Mouse (Mus musculus) thymus, adult 18-20 months (tissue): ENCODE measurements around the gene Ctnnd2.

Experiments used
- DNase-seq, 2 experiments: peaks; one replicate each; pipeline ENCODE4 v3.0.0; 2022; ENCODE audit warnings: mixed read lengths in 2 of 2

Gene Ctnnd2

GRCm38 (mm10) chr15:30657588-30657987, 485.2 kb downstream of the Ctnnd2 start:
- no peak for DNase-seq

- DNase-seq = no peak
Observed at GRCm38 (mm10) chr15:30660539-30661149, 488.3 kb downstream of the Ctnnd2 start.

GRCm38 (mm10) chr15:30661689-30662422, 489.5 kb downstream of the Ctnnd2 start:
- DNase-seq = no peak

GRCm38 (mm10) chr15:30667819-30668587, 495.6 kb downstream of the Ctnnd2 start:
- DNase-seq = no peak

GRCm38 (mm10) chr15:30681939-30682338, 509.5 kb downstream of the Ctnnd2 start:
- no peak for DNase-seq

- DNase-seq = no peak
Observed at GRCm38 (mm10) chr15:30682360-30683119, 510.1 kb downstream of the Ctnnd2 start.

GRCm38 (mm10) chr15:30686206-30687101, 514.1 kb downstream of the Ctnnd2 start:
- no peak for DNase-seq

GRCm38 (mm10) chr15:30693754-30694205, 521.4 kb downstream of the Ctnnd2 start:
- DNase-seq = no peak

- DNase-seq = no peak
Observed at GRCm38 (mm10) chr15:30694286-30694685, 521.9 kb downstream of the Ctnnd2 start.

GRCm38 (mm10) chr15:30695859-30696258, 523.5 kb downstream of the Ctnnd2 start:
- DNase-seq = no peak

- no peak for DNase-seq
Observed at GRCm38 (mm10) chr15:30697356-30697755, 525.0 kb downstream of the Ctnnd2 start.

GRCm38 (mm10) chr15:30700762-30701161, 528.4 kb downstream of the Ctnnd2 start:
- DNase-seq = no peak

- no peak for DNase-seq
Observed at GRCm38 (mm10) chr15:30701592-30701991, 529.2 kb downstream of the Ctnnd2 start.

GRCm38 (mm10) chr15:30709026-30709753, 536.8 kb downstream of the Ctnnd2 start:
- DNase-seq = no peak

GRCm38 (mm10) chr15:30709754-30710105, 537.3 kb downstream of the Ctnnd2 start:
- DNase-seq = no peak

GRCm38 (mm10) chr15:30714823-30715222, 542.4 kb downstream of the Ctnnd2 start:
- no peak for DNase-seq

GRCm38 (mm10) chr15:30718811-30719210, 546.4 kb downstream of the Ctnnd2 start:
- no peak for DNase-seq

- DNase-seq = no peak
Observed at GRCm38 (mm10) chr15:30719226-30719625, 546.8 kb downstream of the Ctnnd2 start.

GRCm38 (mm10) chr15:30721098-30721497, 548.7 kb downstream of the Ctnnd2 start:
- no peak for DNase-seq

- DNase-seq = no peak
Observed at GRCm38 (mm10) chr15:30726066-30726465, 553.7 kb downstream of the Ctnnd2 start.

GRCm38 (mm10) chr15:30738178-30738577, 565.8 kb downstream of the Ctnnd2 start:
- no peak for DNase-seq
